Mouse (Mus musculus) stomach, postnatal 0 days (tissue): ENCODE data around the gene Svs3b. TPM values are rescaled to one million over a fixed set of nuclear protein-coding genes. Genes with fewer than 3 reads are reported as not detected.
"Not testable (repeated sequence)": the region's sequence is repeated elsewhere in the genome, so short reads cannot be mapped to it uniquely, and the experiment has no call there.

Experiments
- ATAC-seq: fragments of 200-750 bp; cut with Nextera tagmentation; 2 replicates; pipeline ENCODE4 v1.8.0; 2017; ENCODE audit not compliant: low FRiP score, low TSS enrichment
- DNase-seq: peaks from one replicate; pipeline ENCODE4 v3.0.0-alpha.2; 2016; ENCODE audit warnings: low spot score
- H3K27ac ChIP-seq: fragments of 300-500 bp; sonication (generic); replicated peaks from 2 replicates; pipeline ENCODE4 v1.5.1; 2014; ENCODE audit warnings: mild to moderate bottlenecking, control low read depth
- H3K27me3 ChIP-seq: fragments of 300-500 bp; sonication (generic); 2 replicates; pipeline ENCODE4 v1.6.1; 2014; ENCODE audit warnings: low read length; ENCODE audit not compliant: control insufficient read depth, insufficient read depth
- H3K36me3 ChIP-seq: fragments of 300-500 bp; sonication (generic); 2 replicates; pipeline ENCODE4 v1.6.1; 2014; ENCODE audit warnings: low read length, mixed read lengths; ENCODE audit not compliant: control insufficient read depth, insufficient read depth
- H3K4me1 ChIP-seq: fragments of 300-500 bp; sonication (generic); replicated peaks from 2 replicates; pipeline ENCODE4 v1.6.1; 2014; ENCODE audit warnings: antibody characterized with exemption; ENCODE audit not compliant: control insufficient read depth, insufficient read depth
- H3K4me2 ChIP-seq: fragments of 300-500 bp; sonication (generic); replicated peaks from 2 replicates; pipeline ENCODE4 v1.6.1; 2014; ENCODE audit warnings: low read depth, mild to moderate bottlenecking, control low read depth, moderate library complexity
- H3K4me3 ChIP-seq: fragments of 300-500 bp; sonication (generic); 2 replicates; pipeline ENCODE4 v1.5.1; 2014; ENCODE audit warnings: low read depth, low read length, control low read depth
- H3K9ac ChIP-seq: fragments of 300-500 bp; sonication (generic); 2 replicates; pipeline ENCODE4 v1.6.1; 2014; ENCODE audit warnings: mild to moderate bottlenecking, low read length, control low read depth, mixed read lengths
- H3K9me3 ChIP-seq: fragments of 300-500 bp; sonication (generic); 2 replicates; pipeline ENCODE4 v1.6.1; 2016; ENCODE audit warnings: low read length; ENCODE audit not compliant: control insufficient read depth
- CTCF ChIP-seq: IDR thresholded peaks from 2 replicates; pipeline ENCODE4 v1.5.1; 2016; ENCODE audit warnings: antibody characterized with exemption, low read depth, mild to moderate bottlenecking, moderate library complexity
- EP300 ChIP-seq: optimal IDR thresholded peaks from 2 replicates; pipeline ENCODE3; 2016; ENCODE audit warnings: antibody characterized with exemption
- WGBS: fragments of 180-500 bp; shearing (Covaris S2); extraction: QIAGEN DNeasy Blood & Tissue Kit; methylation state at CpG from one replicate; pipeline ENCODE4 v1.1.7; 2014; 5-methylcytosine and 5-hydroxymethylcytosine counted together
- polyA plus RNA-seq: library from polyadenylated mRNA; unstranded; fragments of >200 nt; fragmentation: Nextera tagmentation; extraction: Ambion mirVana; gene quantifications from 2 replicates; pipeline ENCODE4 v1.2.1, GENCODE M21; 2015

Gene Svs3b
- not detected in 2 replicates for polyA plus RNA-seq

- not testable (repeated sequence) for ATAC-seq, H3K27ac ChIP-seq, H3K4me3 ChIP-seq, H3K36me3 ChIP-seq, H3K4me1 ChIP-seq, H3K4me2 ChIP-seq, H3K9ac ChIP-seq, H3K9me3 ChIP-seq, DNase-seq, H3K27me3 ChIP-seq
- 79% methylated on average over 1 of the region's 1 CpGs for WGBS
Measured at GRCm38 (mm10) chr2:164256540-164256939, at the start of gene Svs3b. Gene Svs3b, minus strand, starts transcription at chr2:164256640.

GRCm38 (mm10) chr2:164288968-164289367 is 32.5 kb upstream of the Svs3b start, which contains the start of gene Svs3a:
Gene Svs3a, plus strand, starts transcription at chr2:164289268.
- H3K9ac ChIP-seq, H3K4me1 ChIP-seq, H3K4me3 ChIP-seq, H3K27ac ChIP-seq, H3K27me3 ChIP-seq, H3K9me3 ChIP-seq, H3K4me2 ChIP-seq, ATAC-seq, DNase-seq, H3K36me3 ChIP-seq: not testable (repeated sequence)
- 79% methylated on average over 1 of the region's 1 CpGs for WGBS

GRCm38 (mm10) chr2:164278359-164278758 is 21.9 kb upstream of the Svs3b start, which contains the start of gene Svs4:
Gene Svs4, minus strand, starts transcription at chr2:164278459.
- DNase-seq (no peak), ATAC-seq (no peak)
- TF ChIP-seq EP300 (no peak), CTCF (no peak)

GRCm38 (mm10) chr2:164238366-164238765 is 18.1 kb downstream of the Svs3b start, which contains the start of gene Svs2:
Gene Svs2, minus strand, starts transcription at chr2:164238466.
- WGBS, result 76% methylated on average over 3 of the region's 3 CpGs
- no peak for DNase-seq
- no peak for ATAC-seq
- H3K9me3 ChIP-seq, result no peaks in the 10 kb centered on the region
- H3K36me3 ChIP-seq, result no peaks in the 10 kb centered on the region
- no peak within 1 kb of the TSS for H3K4me3 ChIP-seq
- H3K4me2 ChIP-seq, result no peak within 1 kb of the TSS
- no peaks in the 10 kb centered on the region for H3K27me3 ChIP-seq
- no peak within 1 kb of the TSS for H3K27ac ChIP-seq
- H3K4me1 ChIP-seq, result no peaks in the 10 kb centered on the region
- no peak for TF ChIP-seq EP300
- no peak for TF ChIP-seq CTCF
- no peak within 1 kb of the TSS for H3K9ac ChIP-seq

More at GRCm38 (mm10) chr2:164278359-164278758, 21.9 kb upstream of the Svs3b start, which contains the start of gene Svs4:
- Histone ChIP-seq H3K27me3 (no peaks in the 10 kb centered on the region), H3K9ac (no peak within 1 kb of the TSS), H3K4me2 (no peak within 1 kb of the TSS), H3K9me3 (no peaks in the 10 kb centered on the region), H3K27ac (no peak within 1 kb of the TSS), H3K36me3 (no peaks in the 10 kb centered on the region), H3K4me3 (no peak within 1 kb of the TSS), H3K4me1 (no peaks in the 10 kb centered on the region)
- WGBS, result 93% methylated on average over 4 of the region's 4 CpGs

- Histone ChIP-seq H3K9me3 (no peaks in the 10 kb centered on the region), H3K27me3 (no peaks in the 10 kb centered on the region), H3K9ac (no peak overlapping the region), H3K4me2 (no peak overlapping the region), H3K4me1 (no peaks in the 10 kb centered on the region), H3K27ac (no peak overlapping the region), H3K4me3 (no peak overlapping the region), H3K36me3 (no peaks in the 10 kb centered on the region)
- TF ChIP-seq CTCF, result no peak
- peak; percentile 59 for DNase-seq
- peak; percentile 79 for ATAC-seq
- WGBS, result 59% methylated on average over 8 of the region's 8 CpGs
Measured at GRCm38 (mm10) chr2:164232671-164233070, 23.8 kb downstream of the Svs3b start.

GRCm38 (mm10) chr2:164228361-164229070 is 27.9 kb downstream of the Svs3b start:
- Histone ChIP-seq H3K27ac (no peak overlapping the region), H3K9me3 (no peaks in the 10 kb centered on the region), H3K27me3 (no peaks in the 10 kb centered on the region), H3K9ac (no peak overlapping the region), H3K4me2 (no peak overlapping the region), H3K36me3 (no peaks in the 10 kb centered on the region), H3K4me3 (no peak overlapping the region), H3K4me1 (no peaks in the 10 kb centered on the region)
- DNase-seq (no peak), ATAC-seq (no peak)
- WGBS, result 84% methylated on average over 8 of the region's 8 CpGs
- TF ChIP-seq EP300 (no peak), CTCF (no peak)
